Mouse (Mus musculus) liver, embryonic 15.5 days (tissue): ENCODE measurements at regions not wholly inside any gene's neighbourhood (a gene's known extent, or its start where the extent isn't known, plus 50 kb on each side); places are given as distances from the start of the nearest gene placed in this dataset.

Experiments used
- ATAC-seq: fragments of 200-750 bp; cut with Nextera tagmentation; 2 replicates; pipeline ENCODE4 v1.8.0; 2017; ENCODE audit warnings: moderate number of reproducible peaks, mild to moderate bottlenecking, moderate library complexity; ENCODE audit not compliant: insufficient read depth
- H3K27ac ChIP-seq: fragments of 300-500 bp; sonication (generic); replicated peaks from 2 replicates; pipeline ENCODE4 v1.5.1; 2015; ENCODE audit warnings: mild to moderate bottlenecking, inconsistent platforms
- H3K27me3 ChIP-seq: fragments of 300-500 bp; sonication (generic); 2 replicates; pipeline ENCODE4 v1.6.1; 2015; ENCODE audit warnings: mild to moderate bottlenecking, inconsistent platforms
- H3K36me3 ChIP-seq: fragments of 300-500 bp; sonication (generic); replicated peaks from 2 replicates; pipeline ENCODE4 v1.6.1; 2015; ENCODE audit warnings: moderate library complexity, mild to moderate bottlenecking, inconsistent platforms
- H3K4me1 ChIP-seq: fragments of 300-500 bp; sonication (generic); replicated peaks from 2 replicates; pipeline ENCODE4 v1.6.1; 2015; ENCODE audit warnings: inconsistent platforms
- H3K4me2 ChIP-seq: fragments of 300-500 bp; sonication (generic); 2 replicates; pipeline ENCODE4 v1.6.1; 2015; ENCODE audit warnings: moderate library complexity, mild to moderate bottlenecking, inconsistent platforms
- H3K4me3 ChIP-seq: fragments of 300-500 bp; sonication (generic); replicated peaks from 2 replicates; pipeline ENCODE4 v1.5.1; 2015; ENCODE audit warnings: mild to moderate bottlenecking, inconsistent platforms
- H3K9ac ChIP-seq: fragments of 300-500 bp; sonication (generic); 2 replicates; pipeline ENCODE4 v1.6.1; 2015; ENCODE audit warnings: moderate library complexity, mild to moderate bottlenecking, inconsistent platforms
- H3K9me3 ChIP-seq: fragments of 300-500 bp; sonication (generic); replicated peaks from 2 replicates; pipeline ENCODE4 v1.6.1; 2016; ENCODE audit warnings: inconsistent platforms
- WGBS: fragments of 180-500 bp; shearing (Covaris S2); methylation state at CpG from one replicate; pipeline ENCODE4 v1.1.7; 2015; ENCODE audit warnings: mixed read lengths; ENCODE audit not compliant: insufficient replicate concordance; 5-methylcytosine and 5-hydroxymethylcytosine counted together

- no peak for ATAC-seq
- no peaks in the 10 kb centered on the region for H3K27me3 ChIP-seq
- no peak overlapping the region for H3K9ac ChIP-seq
- no peaks in the 10 kb centered on the region for H3K9me3 ChIP-seq
- H3K4me3 ChIP-seq: no peak overlapping the region
- no peaks in the 10 kb centered on the region for H3K4me1 ChIP-seq
- no peak overlapping the region for H3K27ac ChIP-seq
- WGBS: 65% methylated on average over 5 of the region's 5 CpGs
- H3K4me2 ChIP-seq: no peak overlapping the region
- H3K36me3 ChIP-seq: no peaks in the 10 kb centered on the region
These were observed 77.5 kb upstream of the Csl start for GRCm38 (mm10) chr10:99836835-99837412.

GRCm38 (mm10) chr10:99834905-99835633 is 75.6 kb upstream of the Csl start:
- Histone ChIP-seq H3K4me1 (no peaks in the 10 kb centered on the region), H3K4me2 (no peak overlapping the region), H3K9ac (no peak overlapping the region), H3K4me3 (no peak overlapping the region), H3K27ac (no peak overlapping the region), H3K36me3 (no peaks in the 10 kb centered on the region), H3K27me3 (no peaks in the 10 kb centered on the region), H3K9me3 (no peaks in the 10 kb centered on the region)
- WGBS: 50% methylated on average over 4 of the region's 4 CpGs
- no peak for ATAC-seq

GRCm38 (mm10) chr10:99829974-99830373 is 70.5 kb upstream of the Csl start:
- Histone ChIP-seq H3K4me1 (no peaks in the 10 kb centered on the region), H3K27me3 (no peaks in the 10 kb centered on the region), H3K9ac (no peak overlapping the region), H3K4me2 (no peak overlapping the region), H3K36me3 (no peaks in the 10 kb centered on the region), H3K27ac (no peak overlapping the region), H3K4me3 (no peak overlapping the region), H3K9me3 (no peaks in the 10 kb centered on the region)
- ATAC-seq: no peak
- 67% methylated on average over 3 of the region's 3 CpGs for WGBS

GRCm38 (mm10) chr10:99827476-99827875 is 68.0 kb upstream of the Csl start:
- 59% methylated on average over 4 of the region's 4 CpGs for WGBS
- no peak overlapping the region for H3K4me2 ChIP-seq
- ATAC-seq: no peak
- H3K4me3 ChIP-seq: no peak overlapping the region
- H3K27ac ChIP-seq: no peak overlapping the region
- no peak overlapping the region for H3K9ac ChIP-seq
- no peaks in the 10 kb centered on the region for H3K27me3 ChIP-seq
- H3K36me3 ChIP-seq: no peaks in the 10 kb centered on the region
- no peaks in the 10 kb centered on the region for H3K4me1 ChIP-seq
- no peaks in the 10 kb centered on the region for H3K9me3 ChIP-seq

- Histone ChIP-seq H3K4me1 (no peaks in the 10 kb centered on the region), H3K36me3 (no peaks in the 10 kb centered on the region), H3K27ac (no peak overlapping the region), H3K4me3 (no peak overlapping the region), H3K9me3 (no peaks in the 10 kb centered on the region), H3K4me2 (no peak overlapping the region), H3K9ac (no peak overlapping the region), H3K27me3 (no peaks in the 10 kb centered on the region)
- WGBS: 56% methylated on average over 4 of the region's 4 CpGs
- no peak for ATAC-seq
These were observed 66.4 kb upstream of the Csl start for GRCm38 (mm10) chr10:99825881-99826280.

- H3K9me3 ChIP-seq: no peaks in the 10 kb centered on the region
- H3K27me3 ChIP-seq: no peaks in the 10 kb centered on the region
- no peak overlapping the region for H3K9ac ChIP-seq
- no peak for ATAC-seq
- H3K4me3 ChIP-seq: no peak overlapping the region
- no peak overlapping the region for H3K4me2 ChIP-seq
- H3K4me1 ChIP-seq: no peaks in the 10 kb centered on the region
- no peak overlapping the region for H3K27ac ChIP-seq
- 78% methylated on average over 7 of the region's 7 CpGs for whole genome bisulfite sequencing
- H3K36me3 ChIP-seq: no peaks in the 10 kb centered on the region
These were observed 52.7 kb upstream of the Csl start for GRCm38 (mm10) chr10:99812069-99812650.

- no peak for ATAC-seq
- H3K27ac ChIP-seq: no peak overlapping the region
- H3K9ac ChIP-seq: no peak overlapping the region
- H3K4me2 ChIP-seq: no peak overlapping the region
- H3K27me3 ChIP-seq: no peaks in the 10 kb centered on the region
- no peaks in the 10 kb centered on the region for H3K4me1 ChIP-seq
- WGBS: 83% methylated on average over 1 of the region's 1 CpGs
- H3K4me3 ChIP-seq: no peak overlapping the region
- no peaks in the 10 kb centered on the region for H3K9me3 ChIP-seq
- no peaks in the 10 kb centered on the region for H3K36me3 ChIP-seq
These were observed 52.0 kb upstream of the Csl start for GRCm38 (mm10) chr10:99811430-99811829.
